Mouse (Mus musculus) lung, postnatal 25 days (tissue): ENCODE results near the gene Sox5.

ENCODE experiments used
- DNase-seq: peaks from one replicate; pipeline ENCODE4 v3.0.0; 2022; ENCODE audit warnings: low spot score

The Sox5 gene

DNA sequence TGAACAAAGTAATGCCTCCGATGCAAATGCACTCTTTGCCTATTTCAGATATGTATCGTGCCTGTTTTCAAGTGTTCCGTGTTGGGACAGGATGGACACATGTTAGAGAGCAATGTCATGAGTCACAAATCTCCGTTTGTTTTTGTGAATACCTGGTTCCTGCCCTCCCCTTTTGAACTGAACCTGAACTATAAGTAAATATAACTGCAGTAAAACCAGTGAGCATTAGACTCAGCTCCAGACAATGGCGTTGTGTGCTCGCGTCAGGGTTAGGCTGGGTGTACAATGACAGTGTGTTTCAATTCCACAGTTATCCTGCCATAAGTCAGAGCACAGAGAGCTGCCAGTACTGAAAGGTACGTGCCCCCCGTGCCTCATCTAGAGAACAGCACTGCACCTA lies 739.8 kb downstream of the Sox5 start:
- no peak for DNase-seq

DNA sequence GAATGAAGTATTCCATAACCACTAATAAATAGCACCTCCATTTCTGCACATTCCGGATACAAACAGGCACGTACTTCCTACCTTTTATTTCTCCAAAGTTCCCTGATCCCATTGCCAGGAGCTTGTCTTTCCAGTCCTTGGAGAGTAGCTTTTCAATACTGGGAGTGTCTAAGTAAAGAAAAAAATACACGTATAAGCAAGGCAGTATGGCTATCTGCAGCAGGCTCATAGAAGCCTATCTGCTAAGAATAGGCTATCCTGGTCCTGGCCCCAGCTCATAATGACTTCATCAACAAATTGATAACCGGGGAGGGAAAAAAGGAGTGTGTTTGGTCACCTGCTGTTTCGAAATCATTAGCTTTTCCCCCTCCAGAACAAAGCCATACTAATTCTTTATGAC lies 740.6 kb downstream of the Sox5 start:
- no peak for DNase-seq

DNA sequence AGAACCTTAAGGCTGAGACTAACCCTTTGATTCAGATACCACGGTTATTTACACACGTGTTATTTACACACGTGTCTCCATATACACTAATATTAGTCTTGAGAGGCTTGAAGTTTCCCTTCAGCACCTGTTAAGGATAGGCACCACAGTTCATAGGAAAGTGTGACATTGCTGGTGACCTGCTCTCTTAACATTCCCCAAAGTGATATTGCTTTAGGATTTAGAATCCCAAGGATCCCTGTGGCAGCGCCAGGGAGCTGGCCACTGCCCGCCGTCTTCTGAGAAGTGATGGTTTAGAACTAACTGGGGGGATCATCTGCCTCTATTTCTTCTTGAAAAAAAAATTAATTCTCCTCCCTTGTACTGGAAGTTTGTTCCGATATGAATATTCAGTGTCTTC lies 741.4 kb downstream of the Sox5 start:
- DNase-seq, result no peak

DNA sequence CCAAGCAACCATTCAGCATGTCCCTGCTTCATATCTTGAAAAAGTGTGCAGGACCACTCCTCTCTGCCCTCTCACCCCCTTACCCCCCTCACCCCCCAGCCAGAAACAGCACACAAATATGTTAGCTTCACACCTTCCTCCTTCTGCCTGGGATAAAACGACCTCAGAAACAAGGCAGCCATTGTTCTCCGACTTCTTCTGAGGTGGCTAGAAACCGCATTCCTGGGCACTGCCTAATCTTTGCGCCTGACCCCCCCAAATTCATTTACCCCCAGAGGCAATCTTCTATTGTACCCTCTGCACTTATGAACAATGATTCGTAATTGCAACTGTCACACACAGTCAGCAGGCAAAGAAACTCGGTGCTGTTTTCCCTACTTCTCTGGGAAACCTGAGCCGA lies 742.6 kb downstream of the Sox5 start:
- DNase-seq, result no peak

DNA sequence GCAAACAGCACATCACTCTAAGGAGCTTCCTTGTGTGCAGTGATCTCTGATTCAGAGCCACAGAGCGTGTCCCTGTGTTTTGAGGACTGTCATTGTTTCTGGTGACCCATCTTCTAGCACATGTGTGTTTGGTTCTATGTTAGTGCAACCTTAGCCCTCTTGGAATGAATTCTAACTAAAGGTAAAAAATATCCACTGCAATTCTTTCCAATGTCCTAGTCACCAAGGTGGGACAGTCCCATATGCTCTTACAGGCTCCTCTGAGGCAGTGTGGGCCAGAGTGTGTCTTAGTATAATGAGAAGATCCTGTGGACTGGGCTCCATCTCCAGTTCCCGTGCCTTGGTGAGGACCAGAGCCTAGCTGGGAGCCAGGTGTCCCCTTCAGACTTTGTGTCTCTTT lies 748.6 kb downstream of the Sox5 start:
- DNase-seq, result no peak

DNA sequence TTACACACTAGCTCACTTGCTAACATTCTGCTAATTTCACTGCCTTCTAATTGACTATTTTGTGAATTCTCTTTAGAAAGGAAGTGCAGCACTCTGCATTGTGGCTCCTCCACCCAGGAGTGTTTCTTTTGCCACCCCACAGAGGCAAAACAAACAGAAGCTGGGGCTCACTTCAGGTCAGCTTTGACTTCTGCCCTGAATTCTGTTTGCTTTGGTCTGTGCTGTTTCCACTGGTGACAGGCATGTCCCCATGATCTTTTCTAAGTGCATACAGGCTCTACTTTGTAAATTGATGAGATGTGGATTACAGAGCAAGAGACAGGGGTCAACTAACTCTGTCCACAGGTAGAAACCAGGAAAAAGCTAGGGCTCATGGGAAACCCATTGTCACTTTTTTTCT lies 764.8 kb downstream of the Sox5 start:
- no peak for DNase-seq

DNA sequence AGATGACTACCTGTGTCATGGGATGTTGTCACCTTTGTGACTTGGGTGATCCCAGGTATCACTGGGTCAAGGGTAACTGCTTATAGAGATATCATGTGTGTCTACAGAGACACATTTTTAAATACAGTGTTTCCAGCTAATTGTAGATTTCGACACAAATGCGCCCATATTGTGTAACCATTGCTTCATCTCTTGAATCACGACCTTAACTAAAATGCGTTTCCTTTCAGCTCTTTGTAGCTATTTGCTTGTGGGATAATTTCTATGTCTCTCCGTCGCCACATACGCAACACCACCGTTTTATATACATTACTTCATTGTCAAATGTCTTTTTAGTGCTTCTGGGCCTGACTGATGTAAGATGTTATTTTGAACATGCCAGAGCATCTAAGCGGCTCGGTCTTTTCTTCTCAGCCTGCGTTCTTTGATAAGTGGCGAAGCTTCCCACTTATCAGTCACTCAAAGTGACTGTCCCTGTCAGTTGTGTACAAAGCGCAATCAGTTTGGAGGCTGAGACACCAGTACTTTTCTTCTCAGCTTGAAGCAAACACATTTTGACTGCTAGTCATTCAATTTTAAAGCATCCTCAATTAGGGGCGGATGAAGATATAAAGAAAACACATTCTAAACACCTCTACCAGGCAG lies 769.8 kb downstream of the Sox5 start:
- no peak for DNase-seq

DNA sequence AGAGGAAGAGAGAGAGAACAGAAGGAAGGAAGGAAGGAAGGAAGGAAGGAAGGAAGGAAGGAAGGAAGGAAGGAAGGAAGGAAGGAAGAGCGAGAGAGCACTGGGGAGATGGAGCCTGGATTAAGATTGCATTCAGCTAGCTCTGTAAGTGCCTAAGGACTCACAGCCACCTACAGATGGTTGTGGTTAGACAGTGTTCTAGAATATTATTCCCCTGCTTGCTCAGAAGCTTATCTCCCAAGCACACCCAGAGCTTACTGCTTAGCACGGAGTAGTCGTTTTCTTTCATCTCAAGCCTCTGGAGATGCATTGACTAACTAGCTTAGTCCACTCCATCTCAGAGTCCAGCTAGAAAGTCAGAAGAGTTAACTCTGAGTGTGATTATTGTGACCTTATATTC lies 770.8 kb downstream of the Sox5 start:
- no peak for DNase-seq

DNA sequence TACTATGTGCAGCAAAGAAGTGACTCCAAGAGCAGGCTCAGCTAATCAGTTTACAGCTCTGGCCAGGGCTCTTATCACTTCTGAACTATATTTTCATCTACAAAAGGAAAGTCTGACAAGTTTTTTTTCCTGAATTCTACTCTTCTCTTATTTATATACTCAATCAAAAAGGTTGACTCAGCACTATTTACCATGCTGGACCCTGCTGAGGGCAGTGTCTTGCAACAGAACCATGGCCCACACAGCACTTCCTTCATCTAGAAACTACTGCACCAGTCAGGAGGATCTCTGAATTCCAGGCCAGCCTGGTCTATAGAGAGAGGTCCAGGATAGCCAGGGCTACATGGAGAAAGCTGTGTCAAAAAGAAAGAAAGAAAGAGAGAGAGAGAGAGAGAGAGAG lies 771.5 kb downstream of the Sox5 start:
- DNase-seq, result no peak

DNA sequence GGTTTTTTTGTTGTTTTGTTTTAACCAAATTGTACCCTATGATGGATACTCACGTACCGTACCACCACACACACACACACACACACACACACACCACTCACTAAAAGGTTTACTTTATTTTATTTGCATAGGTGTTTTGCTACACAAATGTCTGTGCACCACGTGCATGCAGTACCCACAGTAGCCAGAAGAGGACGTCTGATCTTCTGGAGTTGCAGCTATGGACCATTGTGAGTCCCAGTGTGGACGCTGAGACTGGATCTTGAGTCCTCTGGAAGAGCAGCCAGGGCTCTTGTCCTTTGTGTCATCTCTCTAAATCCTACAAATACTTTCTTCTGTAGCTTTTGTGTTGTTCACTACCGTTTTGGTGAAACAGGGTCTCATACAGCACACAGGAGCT lies 776.6 kb downstream of the Sox5 start:
- DNase-seq, result no peak

DNA sequence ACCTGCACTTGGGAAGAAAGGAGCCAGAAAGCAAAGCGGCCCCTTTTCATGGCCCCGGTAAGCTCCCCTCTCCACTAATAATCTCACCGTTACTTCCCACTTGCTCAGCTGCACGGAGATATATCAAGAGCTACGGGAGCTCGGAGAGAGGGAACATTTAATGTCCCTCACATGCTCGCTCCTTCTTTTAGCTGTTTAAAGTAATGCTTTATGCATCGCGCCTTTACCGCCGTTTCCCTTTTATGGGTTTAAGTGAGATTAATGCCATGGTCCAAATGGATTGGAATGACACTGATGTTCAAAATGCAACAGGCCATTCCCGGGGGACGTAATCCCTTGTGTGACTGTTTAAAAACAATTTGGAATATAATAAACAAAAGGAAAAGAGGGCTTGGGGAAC lies 783.6 kb downstream of the Sox5 start:
- no peak for DNase-seq

DNA sequence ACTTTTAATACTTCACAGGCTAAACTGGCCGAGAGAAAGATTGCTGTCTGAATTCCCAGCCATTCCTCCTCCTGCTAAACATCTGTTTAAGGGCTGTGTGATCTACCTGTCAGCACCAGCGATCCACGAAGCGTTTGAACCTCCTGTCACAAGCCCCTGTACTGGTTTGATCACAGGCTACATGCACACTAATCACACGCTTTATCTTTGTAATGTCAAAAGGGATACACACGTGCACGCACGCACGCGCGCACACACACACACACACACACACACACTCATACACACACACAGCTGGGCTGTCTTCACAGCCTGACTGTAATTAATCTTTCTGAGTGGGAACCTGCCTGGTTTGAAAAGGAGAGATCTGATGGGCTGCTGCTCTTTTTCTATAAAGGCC lies 784.2 kb downstream of the Sox5 start:
- no peak for DNase-seq

DNA sequence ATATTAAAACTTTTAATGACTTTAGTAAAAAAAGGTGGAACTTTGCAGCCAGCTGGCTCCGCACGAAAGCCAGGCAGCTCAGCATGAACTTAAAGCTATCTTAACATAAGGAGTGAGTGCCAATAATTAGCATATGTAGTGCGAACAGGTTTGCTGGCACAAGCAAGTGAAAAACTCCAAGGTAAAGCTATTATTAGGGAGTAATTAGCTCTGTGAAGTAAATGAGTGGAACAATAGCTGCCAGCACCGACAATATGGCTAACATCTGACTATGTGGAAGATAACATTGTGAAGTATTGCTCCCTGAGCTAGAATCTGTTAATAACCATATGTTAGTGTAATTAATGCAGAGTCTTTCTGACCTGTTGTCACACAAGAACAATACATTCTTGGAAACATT lies 786.7 kb downstream of the Sox5 start:
- no peak for DNase-seq

DNA sequence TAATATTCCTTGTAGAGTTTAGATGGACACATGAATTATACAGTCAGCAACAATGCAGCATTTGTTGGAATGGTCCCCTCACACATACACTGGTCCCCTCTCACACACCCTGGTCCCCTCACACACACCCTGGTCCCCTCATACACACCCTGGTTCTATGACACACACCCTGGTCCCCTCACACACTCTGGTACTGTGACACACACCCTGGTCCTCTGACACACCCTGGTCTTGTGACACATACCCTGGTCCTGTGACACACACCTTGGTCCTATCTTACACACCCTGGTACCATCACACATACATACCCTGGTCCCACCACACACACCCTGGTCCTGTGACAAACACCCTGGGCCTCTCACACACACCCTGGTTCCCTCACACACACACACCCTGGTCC lies 794.2 kb downstream of the Sox5 start:
- no peak for DNase-seq

DNA sequence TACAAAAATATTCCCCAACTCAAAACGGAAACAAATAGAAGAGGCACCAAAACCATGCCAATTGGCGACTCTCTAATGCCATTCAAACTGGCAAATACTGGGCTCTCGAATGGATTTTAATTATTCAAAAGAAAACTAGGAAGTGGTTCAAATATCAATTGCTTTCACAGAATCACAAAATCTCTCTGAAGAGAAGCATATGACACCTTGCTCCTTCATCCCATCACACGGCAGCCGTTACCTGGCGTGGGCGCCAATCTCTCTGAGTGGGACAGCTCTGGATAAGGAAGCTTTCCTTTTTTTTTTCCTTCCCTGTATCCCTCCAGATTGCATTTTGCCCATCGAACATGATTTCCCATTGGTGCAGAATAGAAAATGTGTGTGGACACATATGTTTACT lies 801.6 kb downstream of the Sox5 start:
- DNase-seq, result no peak

DNA sequence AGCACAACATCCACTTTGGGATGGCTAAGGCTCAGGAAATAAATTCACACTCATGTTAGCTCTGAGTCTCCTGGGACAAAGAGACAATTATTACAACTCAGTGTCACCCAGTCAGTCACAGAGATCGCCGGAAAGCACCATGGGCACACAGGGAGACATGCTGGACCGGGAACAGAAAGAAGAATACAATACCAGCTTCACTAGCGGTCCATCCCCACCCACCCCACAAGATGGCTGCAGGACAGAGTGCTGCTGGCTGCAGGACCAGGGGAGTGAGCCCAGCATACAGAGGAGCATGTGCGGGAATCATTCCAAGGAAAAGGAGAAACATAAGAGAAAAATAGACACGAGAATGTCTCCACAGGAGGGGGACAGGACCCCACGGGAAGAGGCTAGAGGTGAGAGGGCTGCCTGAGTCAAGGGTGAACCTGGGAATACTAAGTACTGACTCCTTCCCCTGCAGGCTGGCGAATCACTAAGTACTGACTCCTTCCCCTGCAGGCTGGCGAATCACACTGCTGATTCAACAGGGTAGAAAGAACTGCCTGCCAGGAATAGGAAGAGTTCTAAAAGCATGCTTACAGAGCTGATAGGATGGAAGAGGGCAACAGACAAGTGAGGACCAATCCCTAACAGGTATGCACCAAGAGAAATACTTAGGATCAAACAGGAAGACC lies 813.9 kb downstream of the Sox5 start:
- DNase-seq, result no peak

DNA sequence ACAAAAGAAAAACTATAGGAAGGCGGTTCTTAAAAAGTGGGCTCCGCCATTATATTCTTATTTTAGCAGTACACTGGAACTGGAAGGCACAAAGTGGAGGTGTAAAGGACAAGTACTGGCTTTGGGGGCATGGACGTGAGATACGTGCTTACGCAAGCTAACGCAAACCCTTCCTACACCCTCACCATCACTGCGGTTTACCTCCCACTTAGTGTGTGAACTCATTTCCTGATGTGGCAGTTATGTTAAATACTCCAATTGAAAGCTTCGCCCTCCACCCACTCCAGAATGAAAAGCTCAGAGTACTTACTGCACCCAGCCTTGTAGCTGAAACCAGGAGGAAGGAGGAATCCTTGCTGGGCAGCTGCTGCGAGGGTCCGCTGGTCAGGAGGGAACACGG lies 821.3 kb downstream of the Sox5 start:
- no peak for DNase-seq

DNA sequence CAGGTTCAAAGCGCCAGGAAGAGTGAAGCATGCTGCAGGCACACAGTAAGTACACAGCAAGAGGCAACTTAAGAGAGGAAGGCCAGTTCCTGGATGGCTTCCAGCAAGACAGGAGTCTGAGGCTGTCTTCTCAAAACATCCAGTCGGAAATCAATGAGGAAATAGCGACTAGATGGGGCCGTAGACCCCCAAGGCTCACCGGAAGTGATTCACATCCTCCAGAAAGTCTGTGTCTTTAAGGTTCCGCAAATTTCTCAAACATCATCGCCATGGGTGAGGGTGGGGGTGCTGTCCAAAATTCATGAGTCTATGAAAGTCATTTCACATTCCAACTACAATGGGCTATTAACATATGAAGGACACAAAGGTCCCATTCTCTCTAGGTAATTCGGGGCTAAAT lies 821.7 kb downstream of the Sox5 start:
- DNase-seq, result no peak

DNA sequence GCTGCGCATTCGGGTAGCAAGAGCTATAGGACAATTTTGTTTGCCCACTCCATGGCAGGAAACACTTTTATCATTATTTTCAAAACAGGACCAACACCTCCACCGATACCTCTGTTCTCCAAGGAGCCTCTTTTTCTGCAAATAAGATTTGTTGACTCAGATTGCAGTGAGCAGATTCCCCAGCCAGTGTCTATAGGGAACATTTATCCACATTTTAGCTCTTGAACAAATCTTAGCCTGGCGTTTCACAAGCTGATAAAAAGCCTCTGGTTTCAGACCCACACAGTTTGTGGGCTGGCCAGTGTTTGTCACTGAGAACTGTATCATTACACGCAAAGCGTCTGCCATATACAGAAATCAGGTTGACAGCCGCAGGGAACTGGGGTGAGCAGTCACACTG lies 823.4 kb downstream of the Sox5 start:
- DNase-seq, result no peak

DNA sequence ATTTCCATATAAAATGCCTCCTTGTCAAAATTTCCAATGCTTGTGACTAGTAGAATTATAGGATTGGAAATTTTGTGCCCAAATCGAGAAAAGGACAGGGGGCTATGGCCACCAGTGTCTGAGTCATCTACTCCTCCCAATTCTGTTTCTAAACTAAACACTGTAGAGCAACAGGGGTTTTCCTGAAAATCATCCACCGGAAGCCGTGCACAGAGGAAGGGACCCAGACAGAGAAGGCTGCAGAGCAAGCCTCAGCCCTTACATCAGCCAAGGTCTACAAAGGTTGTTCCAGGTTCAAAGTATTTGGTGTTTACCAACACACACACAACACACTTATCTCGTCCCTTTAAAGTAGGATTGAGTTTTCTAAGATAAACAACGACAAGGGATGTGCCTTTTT lies 824.7 kb downstream of the Sox5 start:
- no peak for DNase-seq

DNA sequence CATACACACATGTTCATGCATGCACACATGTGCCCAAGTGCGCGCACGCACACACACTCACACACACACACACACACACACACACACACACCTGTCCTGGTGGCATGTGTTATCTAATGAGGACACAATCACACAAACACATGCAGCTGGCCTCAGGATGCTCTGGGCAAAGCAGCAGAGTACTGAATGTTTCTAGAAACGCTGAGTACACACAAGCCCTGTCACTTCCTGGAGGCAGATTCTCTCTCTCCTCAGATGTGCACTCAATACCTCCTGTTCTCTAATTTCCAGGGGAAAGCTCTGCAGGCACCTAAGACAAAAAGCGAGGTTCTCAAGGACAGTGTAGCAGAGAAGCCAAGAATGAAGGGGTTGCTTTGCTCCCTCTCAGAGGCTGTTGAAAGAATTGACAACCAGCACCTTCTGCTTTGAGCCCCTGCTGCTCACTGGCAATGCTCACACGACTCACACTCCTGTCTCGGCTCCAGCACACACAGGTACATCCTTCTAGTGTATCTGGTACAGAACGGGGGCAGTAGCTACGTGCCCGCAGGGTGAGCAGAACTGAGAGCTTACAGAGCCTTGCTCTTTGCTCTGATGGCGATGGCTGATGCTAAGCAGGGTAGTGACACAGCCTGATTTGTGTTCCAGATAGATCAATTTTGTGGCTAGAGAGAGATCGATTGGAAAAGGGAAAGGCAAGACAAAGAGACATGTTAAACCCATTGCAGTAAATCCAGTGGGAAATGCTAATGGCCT lies 833.0 kb downstream of the Sox5 start:
- DNase-seq, result no peak

DNA sequence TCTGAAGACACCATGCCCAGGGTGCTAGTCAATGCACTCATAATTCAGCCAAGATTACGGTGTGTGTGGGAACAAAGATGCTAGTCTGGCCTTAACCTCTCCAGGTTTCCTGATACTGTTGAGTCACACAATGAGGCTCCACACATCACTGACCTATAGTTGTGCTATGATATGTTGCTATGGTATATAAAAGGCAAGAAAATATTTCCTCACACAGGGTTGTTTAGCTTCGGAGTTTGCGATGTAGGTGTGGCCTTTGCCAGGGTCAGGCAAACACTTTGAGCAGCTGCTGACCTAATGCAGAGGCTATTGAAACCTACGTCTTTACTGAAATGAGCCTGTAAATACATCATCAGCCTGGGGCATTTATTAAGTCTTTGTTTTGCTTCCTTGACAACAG lies 833.7 kb downstream of the Sox5 start:
- no peak for DNase-seq

DNA sequence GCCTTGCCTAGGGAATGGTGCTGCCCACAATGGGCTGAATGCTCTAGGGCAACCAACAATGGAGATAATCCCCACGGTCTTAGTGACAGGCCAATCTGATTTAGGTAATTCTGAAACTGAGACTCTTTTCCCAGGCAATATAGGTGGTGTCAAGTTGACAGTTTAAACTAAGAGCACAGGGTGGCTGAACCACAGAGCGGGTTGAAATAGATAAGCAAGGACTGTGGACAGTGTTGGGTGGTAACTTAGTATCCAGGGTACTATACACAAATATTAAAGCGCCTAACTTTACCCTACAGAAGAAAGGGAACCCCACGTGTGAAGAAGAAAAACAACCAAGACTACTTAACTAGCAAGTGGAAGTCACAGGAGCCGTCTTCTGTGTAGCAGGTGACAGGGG lies 838.7 kb downstream of the Sox5 start:
- no peak for DNase-seq
